Mouse (Mus musculus) C2C12 (cell line): Measurements from ENCODE around the gene Gm9736.

Experiments used
- CEBPB ChIP-seq: IDR thresholded peaks from one replicate; pipeline ENCODE4 v1.6.1; 2011; ENCODE audit warnings: low read depth, mild to moderate bottlenecking, control low read depth, moderate library complexity
- MAX ChIP-seq: IDR thresholded peaks from one replicate; pipeline ENCODE4 v1.6.1; 2011; ENCODE audit warnings: mild to moderate bottlenecking, control low read depth

DNA sequence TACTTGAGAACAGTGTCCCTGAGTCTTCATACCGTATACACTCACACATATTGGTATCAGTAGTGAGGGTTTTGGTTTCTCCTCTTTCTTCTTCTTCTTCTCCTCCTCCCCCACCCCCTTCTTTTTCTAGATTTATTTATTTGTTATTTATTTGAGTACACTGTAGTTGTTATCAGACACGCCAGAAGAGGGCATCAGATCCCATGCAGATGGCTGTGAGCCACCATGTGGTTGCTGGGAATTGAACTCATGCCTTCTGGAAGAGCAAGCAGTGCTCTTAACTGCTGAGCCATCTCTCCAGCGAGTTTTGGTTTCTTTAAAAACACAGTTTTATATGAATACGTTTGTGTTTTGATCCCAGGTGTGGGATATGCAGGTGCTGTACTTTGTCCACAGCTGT lies 22.9 kb downstream of the Gm9736 start:
- TF ChIP-seq MAX (no peak), CEBPB (no peak)
